Mouse (Mus musculus) effector memory CD4-positive, alpha-beta T cell, adult 7 months (primary cell): ENCODE data around the gene Rab3a. TPM values are rescaled to one million over a fixed set of nuclear protein-coding genes. Genes with fewer than 3 reads are reported as not detected.

Experiments
- polyA plus RNA-seq: library from polyadenylated mRNA; unstranded; fragments of 100-300 nt; shearing (Covaris generic); gene quantifications from one replicate; pipeline ENCODE4 v1.2.1, GENCODE M21; 2017

Rab3a gene
- polyA plus RNA-seq: 1.1 TPM

DNA sequence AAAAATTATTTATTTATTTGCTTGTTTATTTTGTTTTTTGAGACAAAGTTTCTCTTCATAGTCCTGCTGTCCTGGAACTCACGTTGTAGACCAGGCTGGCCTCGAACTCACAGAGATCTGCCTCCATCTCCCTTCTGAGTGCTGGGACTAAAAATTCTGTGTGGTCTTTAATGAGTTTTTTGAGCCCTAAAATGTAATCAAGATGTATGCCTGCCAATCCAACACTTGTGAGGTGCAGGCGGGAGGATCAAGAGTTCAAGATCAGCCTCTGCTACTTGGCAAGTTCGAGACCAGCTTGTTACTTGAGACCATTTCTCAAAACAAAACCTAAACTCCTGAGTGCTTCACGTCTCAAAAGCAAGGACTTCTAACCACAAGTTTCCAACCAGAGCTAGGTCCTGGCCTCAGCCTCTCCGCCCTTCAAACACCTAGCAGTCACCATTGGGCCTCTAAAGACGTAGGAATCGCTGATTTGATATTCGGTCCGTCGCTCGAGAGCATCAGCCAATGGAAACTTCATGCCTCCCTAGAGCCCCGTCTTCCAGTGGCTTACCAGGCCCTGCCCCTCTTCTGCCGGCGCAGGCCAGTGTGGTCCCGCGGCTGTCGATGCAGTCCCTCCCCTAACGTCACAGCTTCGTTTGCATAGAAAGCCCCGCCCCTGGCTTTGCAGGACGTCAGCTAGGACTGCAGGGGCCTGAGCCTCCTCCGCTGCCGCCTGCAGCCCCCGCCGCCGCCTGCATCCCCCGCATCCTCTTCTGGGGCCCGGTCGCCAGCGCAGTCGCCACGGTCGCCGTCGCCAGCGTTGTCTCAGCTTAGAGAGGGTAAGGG lies at the start of gene Rab3a:
Gene Rab3a, plus strand, starts transcription at position 637 of the 828 bp plus-strand sequence.

GRCm38 (mm10) chr8:70718297-70718696 lies 36.2 kb upstream of the Rab3a start, which contains the start of gene Gm3336:
Gene Gm3336 (plus strand): TSS chr8:70718543.

GRCm38 (mm10) chr8:70723486-70724210 lies 30.8 kb upstream of the Rab3a start, which contains the start of gene Pde4c:
Gene Pde4c (plus strand): TSS chr8:70723720.

DNA sequence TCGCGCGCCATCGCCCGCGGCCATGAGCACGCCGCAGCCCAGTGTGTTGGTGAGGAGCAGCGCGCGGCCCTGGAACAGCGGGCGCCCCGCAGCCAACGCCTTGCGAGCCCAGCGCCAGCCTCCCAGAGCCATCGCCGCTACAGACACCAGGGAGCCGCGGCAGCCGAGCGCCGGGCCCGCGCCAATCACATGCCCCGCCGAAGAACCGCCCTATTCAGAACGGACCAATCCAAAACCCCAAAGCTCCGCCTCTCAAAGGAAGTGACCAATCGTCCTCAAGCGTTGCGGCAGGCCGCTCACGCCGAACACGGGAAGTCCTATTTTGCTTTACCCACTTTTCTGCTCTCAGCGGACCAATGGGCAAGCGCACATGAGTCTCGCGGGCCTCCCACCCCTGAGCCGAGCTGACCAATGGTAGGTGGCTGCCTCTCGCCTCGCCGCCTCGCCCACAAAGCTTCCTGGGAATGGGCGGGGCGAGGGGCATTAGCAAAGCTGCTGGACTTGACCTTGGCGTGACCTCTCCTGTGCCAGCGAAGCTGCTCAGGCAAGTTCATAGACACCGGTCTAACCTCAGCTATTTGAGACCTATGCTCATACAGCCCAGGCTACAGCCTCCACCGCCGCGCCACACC lies 6.4 kb downstream of the Rab3a start, which contains the start of gene Mpv17l2:
Gene Mpv17l2, minus strand, starts transcription at position 172 of the 632 bp plus-strand sequence.

GRCm38 (mm10) chr8:70776496-70777444 lies 22.3 kb downstream of the Rab3a start, which contains the start of gene Pik3r2:
Gene Pik3r2 (minus strand): TSS chr8:70776713.

GRCm38 (mm10) chr8:70804481-70805206 lies 50.2 kb downstream of the Rab3a start, which contains the start of gene Mast3:
Gene Mast3 (minus strand): TSS chr8:70805054.

GRCm38 (mm10) chr8:70808239-70808638 lies 53.8 kb downstream of the Rab3a start, which contains the start of gene Il12rb1:
Gene Il12rb1 (plus strand): TSS chr8:70808449.

Other genes starting within 250 kb of the Rab3a start
- 57.8 TPM for gene Rex1bd, start 247.9 kb upstream of the Rab3a start, polyA plus RNA-seq
- 1,269 TPM for gene Uba52, start 243.9 kb upstream of the Rab3a start, polyA plus RNA-seq
- 378 TPM for gene Fkbp8, start 227.0 kb upstream of the Rab3a start, polyA plus RNA-seq
- 64.6 TPM for gene Kxd1, start 226.7 kb upstream of the Rab3a start, polyA plus RNA-seq
- gene Ell, start 215.2 kb upstream of the Rab3a start, polyA plus RNA-seq: 38.5 TPM
- gene Isyna1, start 160.3 kb upstream of the Rab3a start, polyA plus RNA-seq: 93.3 TPM
- 148 TPM for gene Ssbp4, start 145.8 kb upstream of the Rab3a start, polyA plus RNA-seq
- not detected for gene Lrrc25, start 138.5 kb upstream of the Rab3a start, polyA plus RNA-seq
- not detected for gene Gdf15, start 122.2 kb upstream of the Rab3a start, polyA plus RNA-seq
- 0.79 TPM for gene Pgpep1, start 94.3 kb upstream of the Rab3a start, polyA plus RNA-seq
- 249 TPM for gene Lsm4, start 81.4 kb upstream of the Rab3a start, polyA plus RNA-seq
- gene Jund, start 55.7 kb upstream of the Rab3a start, polyA plus RNA-seq: 1,865 TPM
- 0.22 TPM for gene Iqcn, start 51.2 kb upstream of the Rab3a start, polyA plus RNA-seq
- gene Gm3336, start 36.1 kb upstream of the Rab3a start, polyA plus RNA-seq: not detected
- gene Pde4c, start 31.0 kb upstream of the Rab3a start, polyA plus RNA-seq: 0.24 TPM
- gene Mpv17l2, start 6.3 kb downstream of the Rab3a start, polyA plus RNA-seq: 34.0 TPM
- 14.5 TPM for gene Pik3r2, start 22.0 kb downstream of the Rab3a start, polyA plus RNA-seq
- 83.9 TPM for gene Mast3, start 50.4 kb downstream of the Rab3a start, polyA plus RNA-seq
- 25.7 TPM for gene Il12rb1, start 53.8 kb downstream of the Rab3a start, polyA plus RNA-seq
- 22.1 TPM for gene Arrdc2, start 85.0 kb downstream of the Rab3a start, polyA plus RNA-seq
- not detected for gene Kcnn1, start 108.6 kb downstream of the Rab3a start, polyA plus RNA-seq
- gene Ccdc124, start 119.3 kb downstream of the Rab3a start, polyA plus RNA-seq: 77.8 TPM
- gene Slc5a5, start 138.1 kb downstream of the Rab3a start, polyA plus RNA-seq: 0.46 TPM
- 7,063 TPM for gene Rpl18a, start 142.7 kb downstream of the Rab3a start, polyA plus RNA-seq
- gene Map1s, start 151.3 kb downstream of the Rab3a start, polyA plus RNA-seq: 54.0 TPM